Mouse (Mus musculus) lung, adult 2 months (tissue): Measurements from ENCODE around the gene Cysltr2. TPM values are rescaled to one million over a fixed set of nuclear protein-coding genes. Genes with fewer than 3 reads are reported as not detected.

ENCODE experiments used
- DNase-seq: peaks from one replicate; pipeline ENCODE4 v3.0.0; 2022
- H3K4me1 ChIP-seq: fragments of 200-500 bp; 2 replicates; pipeline ENCODE4 v1.6.1; 2011; ENCODE audit warnings: low read length; ENCODE audit not compliant: control insufficient read depth, insufficient read depth
- H3K4me3 ChIP-seq: fragments of 200-500 bp; replicated peaks from 2 replicates; pipeline ENCODE3; 2011; ENCODE audit warnings: low read depth, mild to moderate bottlenecking, control low read depth, low read length; ENCODE audit errors: extremely low read depth
- CTCF ChIP-seq: fragments of 200-500 bp; IDR thresholded peaks from 2 replicates; pipeline ENCODE4 v1.5.1; 2011; ENCODE audit warnings: mild to moderate bottlenecking, low read length, control low read depth; ENCODE audit not compliant: insufficient read depth
- POLR2A ChIP-seq: fragments of 200-500 bp; IDR thresholded peaks from 2 replicates; pipeline ENCODE4 v1.6.1; 2011; ENCODE audit warnings: low read depth, mild to moderate bottlenecking, control low read depth, low read length, borderline replicate concordance; ENCODE audit errors: extremely low read depth
- WGBS: fragments of 180-500 bp; shearing (Covaris S2); methylation state at CpG from one replicate; pipeline ENCODE4 v1.1.7; 2018; 5-methylcytosine and 5-hydroxymethylcytosine counted together
- polyA plus RNA-seq: library from polyadenylated mRNA; depleted of rRNA; stranded (reverse); fragments of >200 nt; gene quantifications from 2 replicates; pipeline ENCODE4 v1.2.3, GENCODE M21; 2012; rRNA removed

The Cysltr2 gene
- 3.0 and 3.9 TPM in 2 replicates for polyA plus RNA-seq

DNA sequence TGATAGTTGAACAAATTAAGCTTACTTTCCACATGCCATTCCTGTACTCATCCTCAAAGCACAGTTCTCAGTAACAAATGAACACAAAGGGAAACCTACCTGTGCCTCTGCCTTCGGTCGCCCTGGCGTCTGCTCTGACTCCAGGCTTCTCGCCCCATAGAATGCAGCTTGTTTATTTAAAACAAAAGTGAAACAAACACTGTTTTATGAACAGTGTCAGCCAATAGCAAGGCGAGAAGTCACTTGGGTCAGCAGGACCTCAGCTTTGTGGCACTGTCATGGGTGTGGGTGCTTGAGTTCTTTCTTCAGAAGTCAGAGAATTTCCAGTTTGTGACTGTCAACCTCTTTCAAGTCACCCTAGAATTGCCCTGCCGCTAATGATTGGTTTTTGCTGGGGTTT is at the start of gene Cysltr2:
TSS of gene Cysltr2 (minus strand) at position 178 of the 400 bp plus-strand sequence.
- DNase-seq = no peak
- Histone ChIP-seq H3K4me1 (no peaks in the 10 kb centered on the region; the same call in 1 of the 2 replicates), H3K4me3 (peak within 1 kb of the TSS; percentile 40)
- 42% methylated on average over 6 of the region's 6 CpGs for WGBS
- TF ChIP-seq CTCF (no peak), POLR2A (no peak)

- WGBS = 39% methylated on average over 13 of the region's 13 CpGs
- H3K4me1 ChIP-seq = no peaks in the 10 kb centered on the region
- no peak overlapping the region for H3K4me3 ChIP-seq
- DNase-seq = no peak
- TF ChIP-seq POLR2A (no peak), CTCF (no peak)
Observed at GRCm38 (mm10) chr14:73094802-73095550, 46.1 kb upstream of the Cysltr2 start.

DNA sequence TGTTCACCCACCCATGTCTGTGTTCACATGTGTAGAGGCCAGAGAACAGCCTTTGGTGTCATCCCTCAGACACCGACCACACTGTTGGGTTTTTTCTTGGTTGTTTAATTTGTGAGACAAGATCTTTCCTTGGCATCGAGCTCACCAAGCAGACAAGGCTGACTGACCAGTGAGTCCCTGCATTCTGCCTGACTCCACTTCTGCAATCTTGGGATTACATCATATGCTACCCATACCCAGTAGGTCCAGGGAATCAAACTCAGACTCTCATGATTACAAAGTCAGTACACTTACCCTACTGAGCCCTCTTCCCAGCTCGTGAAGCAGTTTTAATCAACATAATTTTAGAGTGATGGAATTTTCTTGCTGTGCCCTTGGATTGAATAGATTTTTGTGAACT is 44.0 kb upstream of the Cysltr2 start:
- DNase-seq = no peak
- H3K4me1 ChIP-seq = no peaks in the 10 kb centered on the region
- TF ChIP-seq CTCF = no peak
- 75% methylated on average over 3 of the region's 3 CpGs for WGBS
- no peak overlapping the region for H3K4me3 ChIP-seq

DNA sequence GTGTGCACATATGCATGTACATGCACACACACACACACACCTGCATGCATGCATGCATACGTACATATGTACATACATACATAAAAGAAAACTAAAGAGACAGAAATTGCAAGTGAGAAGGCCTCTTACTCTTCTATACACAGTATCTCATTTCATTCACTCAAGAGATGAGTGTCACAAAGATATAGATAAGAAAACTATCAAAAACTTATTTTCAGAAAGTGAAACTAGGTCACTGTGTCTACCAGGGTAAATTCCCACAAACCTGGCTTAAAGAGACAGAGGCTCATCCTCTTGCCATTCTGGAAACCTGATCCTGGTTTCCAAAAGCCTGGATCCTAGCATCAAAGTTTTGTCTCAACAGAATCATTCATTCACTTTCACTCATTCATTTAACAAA is 39.3 kb upstream of the Cysltr2 start:
- WGBS = 87% methylated on average over 1 of the region's 1 CpGs
- Histone ChIP-seq H3K4me3 (no peak overlapping the region), H3K4me1 (no peaks in the 10 kb centered on the region)
- TF ChIP-seq POLR2A (no peak), CTCF (no peak)
- no peak for DNase-seq

- Histone ChIP-seq H3K4me1 (no peaks in the 10 kb centered on the region), H3K4me3 (no peak overlapping the region)
- WGBS = 74% methylated on average over 5 of the region's 5 CpGs
- TF ChIP-seq CTCF (no peak), POLR2A (no peak)
- DNase-seq = no peak
Observed at GRCm38 (mm10) chr14:73087746-73088145, 38.8 kb upstream of the Cysltr2 start.

DNA sequence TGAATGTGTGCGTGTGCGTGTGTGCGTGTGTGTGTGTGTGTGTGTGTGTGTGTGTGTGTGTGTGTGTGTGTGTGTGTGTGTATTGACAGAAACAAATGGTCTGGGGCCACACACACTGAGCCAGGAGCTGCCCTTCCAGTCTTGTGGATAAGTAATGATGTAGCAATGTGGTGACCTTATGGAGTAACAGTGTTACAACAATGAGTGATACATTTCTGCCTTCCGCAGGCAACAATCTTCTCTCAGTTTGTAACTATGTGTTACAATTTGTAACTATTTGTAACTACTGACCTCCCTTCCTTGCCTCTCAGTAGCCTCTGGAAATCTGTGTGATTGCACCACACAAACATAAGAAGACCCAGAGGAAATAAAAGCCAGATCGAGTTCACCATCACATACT is 38.3 kb upstream of the Cysltr2 start:
- DNase-seq = no peak
- H3K4me1 ChIP-seq = no peaks in the 10 kb centered on the region
- TF ChIP-seq POLR2A = no peak
- TF ChIP-seq CTCF = no peak
- 68% methylated on average over 5 of the region's 5 CpGs for WGBS
- H3K4me3 ChIP-seq = no peak overlapping the region

DNA sequence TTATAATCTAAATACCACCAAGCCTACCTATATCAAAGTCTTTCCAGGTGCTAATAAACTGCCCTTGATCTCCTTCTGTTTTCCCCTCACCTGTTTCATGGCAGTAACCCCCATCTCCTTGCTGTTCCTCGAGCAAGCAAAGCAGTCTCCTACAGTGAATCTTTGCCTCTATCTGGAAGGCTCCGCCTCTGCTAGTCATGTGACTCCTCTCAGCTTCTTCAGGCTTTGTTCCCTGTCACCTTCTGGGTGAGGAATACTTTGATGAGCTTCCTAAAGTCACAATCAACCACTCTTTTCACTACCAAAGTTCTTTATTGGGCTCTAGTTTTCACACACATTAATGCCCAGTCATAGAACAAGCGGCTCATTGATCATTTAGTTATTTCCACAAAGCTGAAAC is 37.5 kb upstream of the Cysltr2 start:
- TF ChIP-seq CTCF (no peak), POLR2A (no peak)
- DNase-seq = no peak
- 65% methylated on average over 3 of the region's 3 CpGs for WGBS
- Histone ChIP-seq H3K4me3 (no peak overlapping the region), H3K4me1 (no peaks in the 10 kb centered on the region)

- Histone ChIP-seq H3K4me3 (no peak overlapping the region), H3K4me1 (no peaks in the 10 kb centered on the region)
- no peak for DNase-seq
- no peak for TF ChIP-seq CTCF
- no peak for TF ChIP-seq POLR2A
- WGBS = 84% methylated on average over 2 of the region's 2 CpGs
Observed at GRCm38 (mm10) chr14:73083563-73083962, 34.6 kb upstream of the Cysltr2 start.

DNA sequence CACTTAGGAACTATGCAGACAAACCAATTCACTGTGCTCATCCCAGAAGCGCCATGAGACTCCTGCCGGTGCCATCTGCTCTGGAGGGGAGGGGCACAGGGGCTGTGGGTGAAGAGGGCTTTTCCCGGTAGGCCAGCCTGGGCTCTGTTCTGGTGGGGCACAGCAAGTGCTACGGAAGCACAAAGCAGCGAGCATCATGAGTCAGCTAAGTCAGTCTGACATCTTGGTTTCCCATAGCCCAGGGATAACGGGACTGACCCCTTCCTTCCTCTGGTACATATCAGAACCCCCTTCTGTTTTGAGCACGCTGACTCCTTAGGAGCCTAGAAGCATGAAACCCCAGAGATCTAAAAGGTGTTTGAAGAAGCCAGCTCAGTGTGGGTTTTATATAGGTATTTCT is 15.5 kb upstream of the Cysltr2 start:
- no peak overlapping the region for H3K4me3 ChIP-seq
- TF ChIP-seq POLR2A (no peak), CTCF (no peak)
- WGBS = 85% methylated on average over 7 of the region's 7 CpGs
- H3K4me1 ChIP-seq = no peaks in the 10 kb centered on the region
- no peak for DNase-seq

DNA sequence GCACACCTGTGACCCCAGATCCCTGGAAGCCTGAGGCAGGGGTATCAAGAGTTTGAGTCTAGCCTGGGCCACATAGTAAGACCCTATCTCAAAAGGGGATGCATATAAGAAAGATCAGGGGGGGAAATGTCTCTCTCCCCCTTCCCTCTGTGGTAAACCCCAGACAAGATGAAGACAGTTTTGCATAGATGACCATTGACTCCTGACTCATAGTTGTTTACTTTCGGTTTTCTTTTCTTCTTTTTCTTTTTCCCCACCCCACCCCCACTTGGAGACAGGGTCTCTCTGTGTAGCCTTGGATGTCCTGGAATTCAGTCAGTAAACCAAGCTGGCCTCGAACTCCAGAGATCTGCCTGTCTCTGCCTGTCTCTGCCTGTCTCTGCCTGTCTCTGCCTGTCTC is 9.8 kb upstream of the Cysltr2 start:
- 80% methylated on average over 2 of the region's 2 CpGs for WGBS

More for the DNA sequence above, 9.8 kb upstream of the Cysltr2 start:
- no peak for TF ChIP-seq POLR2A
- no peak for TF ChIP-seq CTCF
- H3K4me3 ChIP-seq = no peak overlapping the region
- no peak for DNase-seq
- no peaks in the 10 kb centered on the region for H3K4me1 ChIP-seq
